Mouse (Mus musculus): ENCODE measurements around the gene Fam173b.
A peak's percentile ranks its signal among the peaks of the same experiment; 100 is the strongest.
"Not testable (repeated sequence)": the region's sequence is repeated elsewhere in the genome, so short reads cannot be mapped to it uniquely, and the experiment has no call there.

Fam173b gene

DNA sequence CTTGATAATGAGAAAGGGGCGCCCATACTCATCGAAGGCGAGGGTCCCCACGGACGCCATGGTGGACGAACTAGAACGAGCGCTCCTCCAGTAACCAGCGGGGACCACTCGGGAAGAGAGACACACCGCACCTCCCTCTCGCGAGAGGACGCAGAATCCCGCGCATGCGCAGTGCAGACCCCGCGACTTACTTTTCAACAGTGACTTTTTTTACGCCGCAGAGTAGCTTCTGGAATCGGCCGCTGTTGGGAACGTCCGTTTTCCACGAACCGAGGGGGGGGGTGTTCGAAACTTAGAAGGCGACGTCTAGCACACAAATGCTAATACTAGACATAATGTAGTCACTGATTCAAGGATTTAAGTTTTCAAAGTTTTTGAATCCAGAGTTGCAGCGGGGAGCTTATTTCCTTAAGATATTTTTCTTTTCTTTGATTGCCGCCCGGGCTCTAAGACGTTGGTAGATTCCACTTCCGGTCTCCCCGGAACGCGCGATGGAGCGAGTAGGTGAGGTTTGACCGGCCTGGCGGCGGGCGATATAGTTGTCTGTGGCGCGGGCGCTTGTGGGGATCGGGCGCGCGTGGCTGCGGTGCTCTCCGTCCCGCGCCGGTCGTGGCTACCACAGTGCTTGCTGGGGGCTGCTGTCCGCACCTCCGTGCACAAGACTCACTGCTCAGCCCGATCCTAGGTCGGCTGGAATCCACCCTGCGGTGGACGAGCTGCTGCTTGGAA, at the start of gene Fam173b, which contains the start of gene Cct5:
TSS of gene Fam173b (plus strand) at position 207 of the 729 bp plus-strand sequence.
TSS of gene Cct5 (minus strand) at position 159 of the 729 bp plus-strand sequence.
- DNase-seq (ENCODE audit: low spot score in 2 of 2) = peak; percentile 98 to 99

DNA sequence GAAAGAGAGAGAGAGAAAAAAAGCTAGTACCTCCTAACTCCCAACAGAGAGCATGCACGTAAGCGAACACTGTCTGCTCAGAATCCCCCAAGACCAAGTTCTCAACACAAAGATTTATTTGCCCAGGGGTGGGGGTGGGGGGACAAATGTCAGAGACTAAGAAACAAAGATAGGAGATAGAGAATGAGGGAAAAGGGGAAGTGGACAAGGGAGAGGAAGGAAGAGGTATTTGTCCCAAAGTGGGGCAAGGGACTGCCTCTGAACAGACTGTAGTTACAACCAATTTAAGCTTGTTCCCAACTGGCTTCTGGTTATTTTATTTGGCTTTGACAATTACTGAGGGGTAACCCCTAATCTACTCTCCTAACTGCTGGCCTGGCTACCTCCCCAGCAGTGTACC, 46.8 kb upstream of the Fam173b start:
- no peak for DNase-seq (ENCODE audit: low spot score in 2 of 2)

DNA sequence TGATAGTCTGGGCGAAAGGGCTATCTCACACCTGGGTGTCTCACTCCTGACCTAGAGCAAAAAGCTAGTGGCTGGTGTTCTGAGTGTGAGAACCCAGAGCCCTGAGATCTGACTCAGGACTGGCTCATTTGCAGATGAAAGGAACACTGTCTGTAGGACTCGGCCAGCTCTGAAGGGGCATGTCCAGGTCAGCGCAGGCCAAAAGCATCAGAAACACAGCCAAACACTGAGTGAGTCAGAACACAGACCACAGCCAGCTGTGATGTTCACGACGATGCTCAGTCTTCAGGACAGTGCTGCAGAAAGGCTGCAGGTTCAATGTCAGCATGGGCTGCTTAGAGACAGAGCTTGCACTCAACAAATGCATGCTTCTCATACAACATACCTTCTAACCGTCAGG, 40.3 kb upstream of the Fam173b start:
- no peak for DNase-seq (ENCODE audit: low spot score in 2 of 2)

DNA sequence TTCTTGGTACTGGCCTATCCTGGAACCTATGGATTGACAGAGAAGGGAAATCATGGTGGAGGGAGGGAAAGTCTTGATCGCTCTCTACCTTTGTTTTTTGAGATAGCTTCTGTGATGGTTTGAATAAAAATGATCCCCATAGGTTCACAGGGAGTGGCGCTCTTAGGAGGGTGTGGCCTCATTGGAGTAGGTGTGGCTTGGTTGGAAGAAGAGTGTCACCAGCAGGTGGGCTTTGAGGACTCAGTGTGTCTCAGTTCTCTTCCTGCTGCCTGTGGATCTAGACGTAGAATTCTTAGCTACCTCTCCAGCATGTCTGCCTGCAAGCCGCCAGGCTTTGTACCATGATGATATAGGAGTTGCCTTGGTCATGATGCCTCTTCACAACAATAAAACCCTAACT, 39.7 kb upstream of the Fam173b start:
- no peak for DNase-seq (ENCODE audit: low spot score in 2 of 2)

DNA sequence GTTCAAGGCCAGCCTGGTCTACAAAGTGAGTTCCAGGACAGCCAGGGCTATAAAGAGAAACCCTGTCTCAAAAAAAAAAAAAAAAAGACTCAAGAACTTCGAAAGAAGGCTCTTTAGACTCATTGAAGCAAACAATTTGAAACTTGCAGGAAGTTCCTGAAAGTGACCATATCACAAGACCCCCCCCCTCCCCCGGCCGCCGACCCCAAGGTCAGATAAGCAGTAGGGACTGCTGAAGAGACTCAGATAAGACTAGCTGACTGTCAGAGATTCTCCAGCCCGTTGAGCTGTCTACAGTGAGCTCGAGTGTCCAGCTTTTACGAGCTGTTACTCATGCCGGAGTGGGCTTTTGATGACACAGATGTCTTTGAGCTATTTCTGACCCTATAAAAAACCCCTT, 38.8 kb upstream of the Fam173b start:
- no peak for DNase-seq (ENCODE audit: low spot score in 2 of 2)

DNA sequence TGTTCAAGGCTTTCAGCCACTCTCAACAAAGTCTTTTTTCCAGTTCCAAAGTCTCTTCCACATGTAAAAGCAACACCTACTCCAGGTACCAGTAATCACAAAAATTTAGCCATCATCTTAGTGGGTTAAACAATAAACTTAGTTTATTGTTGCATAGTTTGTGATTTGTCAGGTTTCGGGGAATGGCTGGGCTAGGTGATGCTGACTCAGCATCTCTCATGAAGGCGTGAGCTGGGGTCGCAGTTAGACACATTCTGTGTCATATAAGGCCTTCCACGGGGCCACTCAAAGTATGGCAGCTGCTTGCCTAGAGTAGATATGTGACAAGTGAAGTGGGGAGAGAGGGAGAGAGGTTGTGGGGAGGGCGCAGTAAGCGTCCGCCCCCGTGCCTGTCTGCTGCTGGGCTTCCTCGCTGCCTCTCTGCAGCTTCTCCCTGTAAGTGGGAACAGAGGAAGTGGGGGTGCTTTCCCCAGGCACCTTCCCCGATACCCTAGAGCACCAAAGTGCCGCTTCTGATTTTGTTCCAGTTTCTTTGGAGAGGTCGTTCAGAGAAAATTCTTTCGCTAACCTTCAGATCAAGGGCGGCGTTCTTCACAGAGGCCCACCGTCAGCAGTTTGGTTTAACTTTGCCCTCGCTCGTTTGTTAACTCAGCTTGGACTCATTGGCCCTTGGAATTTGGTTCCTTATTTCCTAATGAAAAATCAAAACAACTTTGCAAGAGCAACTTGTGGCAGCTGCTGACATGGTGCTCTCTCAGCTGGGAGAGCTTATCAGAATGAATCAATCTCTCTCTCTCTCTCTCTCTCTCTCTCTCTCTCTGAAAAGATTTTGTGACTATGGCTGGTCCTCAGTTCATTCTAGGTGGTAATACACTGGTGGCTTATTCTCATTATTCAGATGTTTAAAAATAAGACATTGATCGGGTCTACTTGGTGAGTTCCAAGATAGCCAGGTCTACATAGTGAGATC, 37.8 kb upstream of the Fam173b start:
- DNase-seq (ENCODE audit: low spot score in 2 of 2) = no peak

DNA sequence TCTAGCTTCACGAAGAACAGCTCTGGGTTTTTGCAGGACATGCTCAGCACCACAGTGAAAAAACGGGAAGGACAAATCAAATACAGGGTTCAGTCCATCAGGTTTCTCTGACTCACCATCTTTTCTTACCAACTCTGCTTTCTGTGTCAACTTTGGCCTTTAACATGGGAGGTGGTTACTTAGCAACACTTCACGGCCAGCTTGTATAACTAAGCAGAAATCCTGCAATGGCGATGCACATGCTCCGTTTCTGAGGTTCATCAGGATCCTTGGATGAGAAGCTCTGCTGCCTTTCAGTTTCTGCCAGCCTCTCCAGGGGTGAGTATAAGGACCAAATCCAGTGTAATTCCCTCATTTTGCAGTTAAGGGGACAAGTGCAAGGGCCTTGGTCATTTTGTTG, 36.5 kb upstream of the Fam173b start, which contains the start of gene Cmbl:
TSS of gene Cmbl (plus strand) at position 206 of the 400 bp plus-strand sequence.
- DNase-seq (ENCODE audit: low spot score in 2 of 2) = no peak

DNA sequence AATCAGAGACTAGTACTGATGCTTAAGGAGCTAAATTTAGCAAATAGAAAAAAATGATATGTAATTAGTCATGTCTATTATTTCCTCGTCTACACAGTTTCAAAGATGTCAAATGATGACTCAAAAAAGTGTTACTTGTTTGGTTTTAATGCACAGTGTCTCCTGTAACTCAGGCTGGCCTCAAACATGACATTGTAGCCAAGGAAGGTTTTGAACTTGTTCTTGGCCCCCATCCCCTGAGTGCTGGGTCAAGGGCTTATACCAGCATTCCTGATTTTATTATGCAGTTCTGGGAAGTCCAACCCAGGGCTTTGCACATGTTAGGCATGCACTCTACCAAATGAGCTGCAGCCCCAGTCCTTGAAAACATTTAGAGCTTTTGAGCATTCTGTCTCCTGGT, 35.9 kb upstream of the Fam173b start:
- no peak for DNase-seq (ENCODE audit: low spot score in 2 of 2)

DNA sequence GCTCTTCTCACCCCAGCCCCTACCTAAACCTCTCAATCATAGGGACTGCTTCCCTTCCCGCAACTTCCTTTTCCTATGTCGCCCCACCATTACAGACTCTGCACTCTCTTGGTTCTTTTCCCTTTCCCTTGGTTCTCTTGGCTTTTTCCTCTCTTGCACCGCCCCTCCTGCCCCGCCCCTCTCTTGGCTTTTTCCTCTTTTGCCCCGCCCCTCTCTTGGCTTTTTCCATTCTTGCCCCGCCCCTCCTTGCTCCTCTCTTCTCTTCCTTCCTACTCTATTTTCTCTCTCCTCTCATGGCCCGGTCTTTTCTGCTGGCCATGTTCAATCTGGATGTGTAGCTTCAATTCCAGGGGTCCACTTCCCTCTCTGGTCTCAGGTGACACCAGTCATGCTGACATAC, 34.2 kb upstream of the Fam173b start:
- no peak for DNase-seq (ENCODE audit: low spot score in 2 of 2)

DNA sequence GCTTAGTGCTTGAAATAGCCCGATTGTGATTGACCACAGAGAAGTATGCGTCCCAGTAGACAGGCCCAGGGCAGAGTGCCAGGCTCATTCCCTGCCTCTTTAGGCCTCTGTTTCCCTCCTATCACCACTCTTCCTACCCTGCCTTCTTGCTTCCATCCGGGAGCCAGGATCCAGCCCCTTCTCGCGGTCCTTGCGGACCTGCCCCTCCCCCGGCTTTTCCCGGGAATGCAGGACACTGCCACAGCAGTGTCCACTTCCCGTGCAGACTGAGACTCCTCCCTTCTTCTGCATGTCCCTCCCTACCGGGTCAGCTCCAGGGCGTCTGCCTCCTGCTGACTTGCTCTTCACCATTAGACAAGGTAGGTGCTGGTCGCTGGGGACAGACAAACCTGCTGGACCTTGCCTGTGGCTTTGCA, 33.1 kb upstream of the Fam173b start:
- no peak for DNase-seq (ENCODE audit: low spot score in 2 of 2)

DNA sequence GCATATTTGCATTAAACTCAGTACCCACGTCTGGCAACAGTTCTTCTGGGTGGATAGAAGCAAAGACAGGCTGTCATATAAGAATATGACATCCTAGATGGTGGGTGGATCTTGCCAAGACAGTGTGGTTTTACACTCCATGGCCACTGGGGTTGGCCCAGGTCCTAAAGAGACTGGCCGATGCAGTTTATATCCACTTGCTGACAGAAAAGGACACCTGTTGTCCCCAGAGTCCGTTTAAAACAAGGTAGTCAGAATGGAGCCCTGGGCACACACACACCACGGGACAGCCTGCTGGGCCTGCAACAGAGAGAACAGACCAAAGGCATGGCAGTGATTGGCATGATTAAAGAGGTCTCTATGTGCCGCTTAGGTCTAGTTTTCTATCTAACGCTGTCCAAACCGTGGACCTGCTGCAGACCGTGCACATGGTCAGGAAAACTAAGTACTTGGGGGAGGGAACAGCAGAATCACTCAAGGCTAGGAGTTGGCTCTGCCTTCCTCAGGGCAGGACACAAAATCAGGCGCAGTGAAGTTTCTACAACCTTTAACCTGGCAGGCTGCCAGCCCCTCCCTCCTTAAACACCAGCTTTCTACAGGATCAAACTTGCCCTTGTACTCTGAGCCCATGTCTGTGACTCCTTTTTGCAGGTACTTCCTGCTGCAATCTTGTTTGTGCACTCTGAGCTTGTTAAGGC, 32.2 kb upstream of the Fam173b start:
- no peak for DNase-seq (ENCODE audit: low spot score in 2 of 2)

DNA sequence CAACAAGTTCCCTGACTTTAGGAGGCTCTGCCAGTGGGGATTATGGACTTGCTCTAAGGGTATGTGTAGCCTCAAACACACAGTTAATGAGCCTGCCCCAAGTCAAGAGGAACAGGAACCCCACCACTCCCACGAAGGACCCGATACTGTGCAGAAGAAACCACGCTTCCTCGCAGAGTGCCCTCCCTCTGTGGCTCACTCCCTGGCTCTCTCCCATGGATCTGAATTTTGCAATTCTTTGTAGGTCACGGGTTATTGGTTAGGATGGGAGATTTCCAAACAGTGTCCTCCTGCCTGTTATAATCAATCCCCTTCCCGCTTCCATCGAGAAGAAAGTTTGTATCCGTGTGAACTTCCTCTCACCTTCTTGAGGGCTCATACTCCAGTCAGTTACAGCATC, 30.7 kb upstream of the Fam173b start:
- no peak for DNase-seq (ENCODE audit: low spot score in 2 of 2)

DNA sequence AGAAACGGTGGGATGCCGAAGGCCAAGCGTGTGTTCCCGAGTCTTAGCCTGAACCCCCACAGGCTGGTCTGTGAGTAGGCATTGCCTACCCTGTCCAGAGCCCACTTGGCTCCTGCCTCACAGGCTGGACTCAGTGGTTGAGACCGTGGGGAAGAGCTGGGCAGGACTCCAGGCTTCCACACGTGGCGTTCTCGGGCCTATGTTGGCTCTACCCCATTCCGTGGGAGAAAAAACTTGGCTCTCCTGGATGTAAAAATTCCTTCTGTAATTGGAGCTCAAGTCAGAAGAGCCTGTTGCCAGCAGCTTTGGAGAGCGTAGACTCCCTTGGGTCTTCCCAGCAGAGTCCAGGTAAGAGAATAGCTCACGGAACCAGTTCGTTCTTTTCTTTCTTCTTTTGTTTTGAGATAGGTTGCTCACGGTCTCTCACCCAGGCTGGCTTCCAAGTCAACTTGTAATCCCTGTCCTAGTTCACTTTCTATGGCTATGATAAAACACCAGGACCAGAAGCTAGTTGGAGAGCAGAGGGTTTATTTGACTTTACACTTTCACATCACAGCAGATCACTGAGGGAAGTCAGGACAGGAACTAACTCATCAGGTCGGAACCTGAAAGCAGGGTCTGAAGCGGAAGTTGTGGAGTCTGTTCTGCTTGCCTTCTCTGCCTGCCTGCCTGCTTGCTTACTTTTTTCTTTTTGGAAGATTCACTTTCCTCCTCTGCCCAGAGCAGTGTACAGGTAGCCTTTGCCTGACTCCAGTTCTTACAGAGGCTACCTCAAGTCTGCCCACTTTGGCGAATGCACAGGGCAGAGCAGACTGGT, 29.5 kb upstream of the Fam173b start:
- DNase-seq (ENCODE audit: low spot score in 2 of 2) = no peak

DNA sequence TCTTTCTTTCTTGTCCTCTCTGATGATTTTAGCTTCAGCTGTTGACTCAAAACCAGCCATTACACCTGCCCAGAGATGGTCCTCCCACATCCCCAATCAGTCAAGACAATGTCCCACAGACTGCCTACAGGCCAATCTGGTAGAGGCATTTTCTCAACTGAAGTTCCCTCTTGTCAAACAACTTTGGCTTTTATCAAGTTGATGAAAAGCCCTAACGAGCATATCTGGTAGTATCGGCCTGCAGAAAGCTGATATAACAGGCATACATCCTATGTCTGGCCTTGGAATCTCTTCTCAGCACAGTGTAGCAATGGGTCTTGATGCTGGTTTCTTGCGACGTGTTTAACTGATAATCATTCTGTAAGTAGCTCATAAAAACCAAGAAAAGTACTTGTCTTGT, 28.4 kb upstream of the Fam173b start:
- no peak for DNase-seq (ENCODE audit: low spot score in 2 of 2)

DNA sequence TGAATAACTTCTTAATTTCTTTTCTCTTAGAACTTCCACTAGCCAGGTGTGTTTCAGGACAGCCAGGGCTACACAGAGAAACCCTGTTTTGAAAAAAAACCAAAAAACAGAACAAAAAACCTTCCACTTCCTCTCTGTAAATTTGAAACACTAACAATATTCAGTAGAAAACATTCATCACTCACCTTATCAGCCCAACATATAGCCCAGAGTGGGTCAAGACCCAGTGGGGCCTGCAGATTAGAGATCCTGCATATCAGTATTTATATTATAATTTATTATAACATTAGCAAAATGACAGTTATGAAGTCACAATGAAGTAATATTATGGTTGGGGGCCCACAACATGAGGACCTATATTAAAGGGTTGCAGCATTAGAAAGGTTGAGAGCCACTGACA, 28.0 kb upstream of the Fam173b start:
- DNase-seq (ENCODE audit: low spot score in 2 of 2) = no peak

DNA sequence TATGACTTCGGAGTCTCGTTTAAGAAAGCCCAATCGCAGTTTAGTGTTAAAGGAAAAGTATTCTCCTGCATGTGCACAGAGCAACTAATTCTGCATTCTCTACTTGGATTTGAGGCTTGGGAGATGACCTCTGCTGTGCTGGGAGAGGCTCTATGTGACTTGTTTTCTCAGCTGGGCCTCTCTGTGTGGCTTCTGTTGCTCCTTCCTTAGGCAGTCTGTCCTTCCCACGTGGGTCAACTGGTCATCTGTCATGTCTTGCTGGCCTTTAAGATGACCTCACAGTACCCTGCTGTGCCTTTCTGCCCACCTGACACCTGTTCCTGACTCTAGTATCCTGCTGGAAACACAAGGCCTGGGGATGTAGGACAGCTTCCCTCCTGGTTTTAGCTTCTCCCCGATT, 25.6 kb upstream of the Fam173b start:
- DNase-seq (ENCODE audit: low spot score in 2 of 2) = no peak

DNA sequence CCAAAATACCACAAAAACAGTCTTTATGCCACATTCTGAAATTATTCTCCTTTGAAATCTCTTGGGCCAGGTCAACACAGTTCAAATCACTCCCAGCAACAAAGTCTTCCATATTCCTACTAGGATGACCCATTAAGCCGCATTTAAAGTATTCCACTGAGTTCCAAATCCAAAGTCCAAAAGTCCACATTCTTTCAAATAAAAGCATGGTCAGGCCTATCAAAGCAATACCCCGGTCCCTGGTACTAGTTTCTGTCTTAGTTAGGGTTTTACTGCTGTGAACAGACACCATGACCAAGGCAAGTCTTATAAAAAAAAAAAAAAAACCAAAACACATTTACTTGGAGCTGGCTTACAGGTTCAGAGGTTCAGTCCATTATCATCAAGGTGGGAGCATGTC, 20.6 kb upstream of the Fam173b start:
- DNase-seq (ENCODE audit: low spot score in 2 of 2) = not testable (repeated sequence)

DNA sequence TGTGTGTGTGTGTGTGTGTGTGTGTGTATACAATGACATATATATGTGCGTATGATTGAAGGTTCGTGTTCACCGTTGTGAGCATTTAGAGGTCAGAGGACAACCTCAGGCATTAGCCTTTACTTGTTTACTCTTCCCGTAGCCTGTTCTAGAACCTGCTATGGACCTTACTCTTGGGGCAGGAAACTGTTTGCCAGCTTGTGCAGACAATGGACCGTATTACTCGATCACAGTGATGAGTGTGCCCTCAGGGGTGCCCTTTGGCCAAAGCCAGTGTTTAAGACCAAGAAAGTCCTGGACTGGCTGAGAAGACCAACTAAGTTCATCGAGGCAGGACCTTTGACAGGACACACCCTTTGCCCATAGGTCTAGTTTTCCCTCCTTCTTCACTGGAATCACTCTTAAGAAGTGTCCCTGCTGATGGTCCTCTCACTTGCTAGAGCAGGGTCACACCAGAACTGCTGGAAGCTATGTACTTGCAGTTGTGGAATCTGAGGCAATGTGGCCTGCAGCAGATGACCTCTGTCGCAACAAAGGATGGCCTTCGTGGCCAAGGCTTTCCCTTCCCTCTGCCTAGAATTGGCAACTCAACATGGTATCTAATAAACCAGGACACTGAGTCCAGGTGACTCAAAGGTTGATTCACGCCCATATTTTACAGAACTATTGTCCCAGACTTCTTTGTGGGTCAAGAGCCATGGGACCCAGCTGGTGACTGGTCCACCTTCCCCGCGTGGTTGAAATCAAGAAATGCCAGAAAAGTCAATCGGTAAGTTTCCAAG, 18.2 kb upstream of the Fam173b start:
- DNase-seq (ENCODE audit: low spot score in 2 of 2) = no peak

DNA sequence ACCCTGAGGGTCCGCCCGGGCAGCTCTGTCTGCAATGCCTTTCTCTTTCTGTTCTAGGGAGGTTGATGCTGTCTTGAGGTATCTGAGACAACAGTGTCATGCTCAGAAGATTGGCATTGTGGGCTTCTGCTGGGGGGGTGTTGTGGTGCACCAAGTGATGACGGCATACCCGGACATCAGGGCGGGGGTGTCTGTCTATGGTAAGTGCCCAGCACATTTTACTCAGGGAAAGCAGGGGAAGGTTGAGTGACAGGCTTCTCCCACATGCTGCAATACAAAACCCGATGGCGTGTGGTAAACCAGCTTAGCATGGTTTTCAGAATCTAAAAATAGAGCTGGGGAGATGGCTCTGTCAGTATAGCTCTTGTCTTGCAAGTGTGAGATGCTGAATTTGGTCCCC, 16.4 kb upstream of the Fam173b start:
- DNase-seq (ENCODE audit: low spot score in 2 of 2) = peak; percentile 50 to 66

DNA sequence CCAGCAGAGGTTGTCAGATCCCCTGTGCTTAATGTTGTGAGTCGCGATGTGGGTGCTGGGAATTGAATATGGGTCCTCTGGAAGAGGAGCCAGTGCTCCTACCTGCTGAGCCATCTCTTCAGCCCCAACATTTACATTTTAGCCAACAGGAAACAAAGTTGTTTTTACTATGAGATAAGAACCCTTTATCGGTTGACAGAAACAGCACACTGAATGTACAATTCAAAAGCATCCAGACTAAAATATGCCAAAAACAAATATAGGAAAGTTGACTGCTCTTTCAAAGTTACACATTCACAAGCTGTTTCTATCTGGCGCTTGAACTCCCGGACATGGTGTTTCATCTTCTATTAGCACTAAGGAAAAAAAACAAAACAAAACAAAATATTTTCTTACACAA, 15.6 kb upstream of the Fam173b start:
- no peak for DNase-seq (ENCODE audit: low spot score in 2 of 2)
